Mouse (Mus musculus): ENCODE results near the gene Asb4. TPM values are rescaled to one million over a fixed set of nuclear protein-coding genes. Genes with fewer than 3 reads are reported as not detected.
A peak's percentile ranks its signal among the peaks of the same experiment; 100 is the strongest.

Gene Asb4
- polyA plus RNA-seq, 1 experiment from 2014 or later = 21.5 TPM

DNA sequence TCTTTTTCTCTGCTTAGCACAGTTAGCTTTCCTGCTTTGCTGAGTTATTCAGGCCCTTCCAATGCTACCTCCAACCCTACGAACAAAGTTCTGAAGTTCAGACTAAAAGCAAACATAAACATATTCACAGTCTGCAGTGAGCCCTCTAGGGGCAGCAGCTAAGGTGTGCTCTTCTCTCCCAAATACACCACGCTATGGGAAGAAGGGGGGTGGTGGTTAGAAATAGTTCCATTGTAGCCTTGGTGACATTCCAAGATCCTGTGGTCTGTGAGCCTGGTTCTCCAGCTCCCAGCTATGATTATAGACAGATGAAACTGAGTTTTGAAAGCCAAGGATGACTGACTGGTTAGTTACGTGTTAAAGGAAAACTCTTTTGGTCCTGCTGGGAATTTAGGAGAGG, 13.6 kb downstream of the Asb4 start:
- H3K4me1 ChIP-seq = peaks cover 7% of the 10 kb centered on the region; the same call in 1 of the 2 replicates
- no peak for ATAC-seq (ENCODE audit: low FRiP score, low read depth)
- H3K27ac ChIP-seq (replicated peaks) = no peak overlapping the region
- H3K36me3 ChIP-seq = no peaks in the 10 kb centered on the region
- no peak overlapping the region for H3K4me2 ChIP-seq (replicated peaks)
- WGBS = 69% methylated on average over 3 of the region's 3 CpGs
- H3K27me3 ChIP-seq = peaks cover 33% of the 10 kb centered on the region
- no peaks in the 10 kb centered on the region for H3K9me3 ChIP-seq
- H3K9ac ChIP-seq (replicated peaks) = no peak overlapping the region
- H3K4me3 ChIP-seq = no peak overlapping the region

DNA sequence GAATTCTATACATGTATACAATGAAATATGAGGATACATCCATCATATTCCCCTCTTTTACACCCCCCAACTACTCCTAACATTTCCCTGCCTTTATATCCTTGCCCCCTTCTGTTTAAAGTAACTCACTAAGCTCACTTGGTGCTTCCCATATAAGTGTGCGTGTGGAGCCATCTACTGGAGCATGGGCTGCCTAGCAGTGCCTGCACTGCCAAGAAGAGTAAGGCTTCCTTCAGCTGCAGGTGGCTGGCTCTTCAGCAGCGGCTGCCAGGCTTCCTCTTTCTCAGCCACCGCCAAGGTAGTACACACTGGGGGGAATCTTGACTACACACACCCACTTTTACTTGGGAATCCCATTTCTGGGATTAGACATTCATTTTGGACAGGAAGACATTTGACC, 18.2 kb downstream of the Asb4 start:
- no peak overlapping the region for H3K9ac ChIP-seq (replicated peaks)
- no peak overlapping the region for H3K4me3 ChIP-seq
- peak; percentile 78 for ATAC-seq (ENCODE audit: low FRiP score, low read depth)
- H3K4me2 ChIP-seq (replicated peaks) = no peak overlapping the region
- H3K4me1 ChIP-seq = peaks cover 30% of the 10 kb centered on the region
- 4% methylated on average over 3 of the region's 3 CpGs for WGBS
- H3K27ac ChIP-seq (replicated peaks) = no peak overlapping the region
- H3K36me3 ChIP-seq = no peaks in the 10 kb centered on the region
- H3K27me3 ChIP-seq = peaks cover 19% of the 10 kb centered on the region
- H3K9me3 ChIP-seq = no peaks in the 10 kb centered on the region

DNA sequence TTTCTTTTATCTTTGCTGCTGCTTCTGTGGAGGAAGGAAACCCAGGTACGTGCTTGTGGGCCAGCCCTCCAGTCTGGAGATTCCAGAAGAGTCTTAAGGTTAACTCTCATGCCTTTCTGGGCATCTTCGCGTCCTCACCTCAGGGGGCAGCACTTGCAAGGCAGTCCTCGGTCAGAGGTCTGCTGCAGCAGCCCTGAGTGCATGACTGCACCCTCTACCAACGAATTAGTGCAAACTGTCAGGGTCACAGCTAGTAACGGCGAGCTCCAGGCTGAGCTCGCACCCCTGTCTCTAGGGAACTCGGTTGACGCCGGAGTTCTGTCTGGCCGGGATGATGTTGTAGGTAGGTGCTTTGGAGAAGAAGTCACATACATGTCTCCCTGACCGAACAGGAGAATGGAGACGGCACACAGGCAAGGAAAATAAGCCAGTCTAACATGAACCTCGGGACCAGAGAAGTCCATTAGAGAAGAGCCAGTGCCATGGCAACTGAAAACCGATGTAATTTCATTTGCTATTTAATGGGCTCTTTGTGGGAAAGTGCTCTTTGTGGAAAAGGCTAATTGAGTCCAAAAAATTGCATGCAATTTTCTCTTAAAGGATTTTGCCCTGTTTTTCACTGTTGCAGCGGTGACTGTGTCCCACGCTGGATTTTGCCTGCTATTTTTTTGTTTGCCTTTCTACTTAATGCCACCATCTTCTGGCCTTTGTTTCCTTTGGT, 20.1 kb downstream of the Asb4 start:
- peaks cover 18% of the 10 kb centered on the region for H3K27me3 ChIP-seq
- 8% methylated on average over 18 of the region's 18 CpGs for WGBS
- peak overlapping the region; percentile 21 for H3K4me3 ChIP-seq

DNA sequence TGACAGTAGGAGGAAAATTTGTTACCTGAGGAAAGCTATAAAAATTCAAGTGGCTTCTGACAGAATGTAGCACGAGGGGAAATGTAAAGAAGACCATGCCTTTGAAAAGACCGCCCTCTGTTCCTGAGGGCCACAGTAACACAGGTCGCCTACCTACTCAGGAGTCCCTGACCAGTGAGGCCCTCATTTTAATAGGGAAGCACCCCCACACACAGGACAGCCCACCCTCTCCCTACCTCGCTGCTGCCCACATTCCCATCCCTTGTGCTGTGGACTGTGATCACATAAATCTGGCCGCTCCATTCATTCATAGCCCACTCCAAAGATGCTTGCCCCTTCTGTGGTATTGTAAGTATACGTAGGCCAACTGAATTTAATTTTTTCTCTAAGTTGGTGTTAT, 20.8 kb downstream of the Asb4 start:
- WGBS = 46% methylated on average over 6 of the region's 6 CpGs
- 0 out of 2 replicates have a peak, but pooled peaks have one; percentile 16 for ATAC-seq (ENCODE audit: low FRiP score, low read depth)
- peaks cover 49% of the 10 kb centered on the region for H3K4me1 ChIP-seq

More for the DNA sequence above, 20.1 kb downstream of the Asb4 start:
- peaks cover 43% of the 10 kb centered on the region for H3K4me1 ChIP-seq
- H3K27ac ChIP-seq (replicated peaks) = peak overlapping the region; percentile 80
- H3K4me2 ChIP-seq (replicated peaks) = peak overlapping the region; percentile 51
- H3K36me3 ChIP-seq = no peaks in the 10 kb centered on the region
- no peaks in the 10 kb centered on the region for H3K9me3 ChIP-seq
- no peak overlapping the region; the same call in 1 of the 2 replicates for H3K9ac ChIP-seq (replicated peaks)
- ATAC-seq (ENCODE audit: low FRiP score, low read depth) = peak; percentile 73

DNA sequence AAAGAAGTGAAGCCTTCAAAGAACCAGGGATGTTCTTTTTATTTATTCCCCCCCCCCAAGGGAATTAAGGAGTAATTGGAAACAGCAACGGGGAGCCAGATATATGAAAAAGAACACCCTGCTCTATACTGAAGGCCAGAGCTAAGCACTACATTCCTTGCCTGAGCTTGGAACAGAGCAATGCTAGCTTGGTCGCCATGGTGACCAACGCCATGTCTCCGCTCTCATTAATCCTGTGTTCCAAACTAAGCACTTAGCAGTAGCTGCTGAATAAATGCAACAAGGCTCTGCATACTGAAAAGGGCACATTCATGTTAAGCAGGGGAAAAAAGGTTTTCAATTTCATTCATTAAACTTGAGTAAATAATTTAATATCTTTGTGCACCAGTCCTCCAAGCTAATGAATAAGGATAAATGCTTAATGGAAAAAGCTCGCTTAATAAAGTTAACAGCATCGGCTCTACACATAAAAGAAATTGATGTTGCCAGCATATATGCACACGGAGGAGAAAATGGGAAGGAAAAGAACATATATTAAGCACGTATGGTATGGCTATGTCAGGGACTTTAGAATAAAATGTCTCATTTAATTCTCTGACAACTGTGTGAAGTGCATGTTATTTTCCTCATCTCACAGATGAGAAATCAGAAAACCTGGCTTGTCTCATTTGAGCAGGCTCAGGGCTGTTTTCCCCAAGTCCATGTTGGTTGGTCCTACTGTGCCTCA, 25.4 kb downstream of the Asb4 start:
- Histone ChIP-seq H3K4me3 (no peak overlapping the region), H3K27me3 (peaks cover 29% of the 10 kb centered on the region), H3K9ac (replicated peaks) (no peak overlapping the region), H3K27ac (replicated peaks) (peak overlapping the region; percentile 55), H3K4me1 (peaks cover 53% of the 10 kb centered on the region), H3K9me3 (no peaks in the 10 kb centered on the region), H3K4me2 (replicated peaks) (0 out of 2 replicates have a peak overlapping the region, but pooled peaks have one; percentile 11), H3K36me3 (no peaks in the 10 kb centered on the region)
- ATAC-seq (ENCODE audit: low FRiP score, low read depth) = peak; percentile 94
- 12% methylated on average over 8 of the region's 8 CpGs for WGBS

More for the DNA sequence above, 20.8 kb downstream of the Asb4 start:
- no peak overlapping the region for H3K9ac ChIP-seq (replicated peaks)
- no peaks in the 10 kb centered on the region for H3K9me3 ChIP-seq
- no peak overlapping the region for H3K4me3 ChIP-seq
- peak overlapping the region; percentile 51 for H3K4me2 ChIP-seq (replicated peaks)
- H3K27ac ChIP-seq (replicated peaks) = peak overlapping the region; percentile 80
- H3K36me3 ChIP-seq = no peaks in the 10 kb centered on the region
- H3K27me3 ChIP-seq = peaks cover 16% of the 10 kb centered on the region

DNA sequence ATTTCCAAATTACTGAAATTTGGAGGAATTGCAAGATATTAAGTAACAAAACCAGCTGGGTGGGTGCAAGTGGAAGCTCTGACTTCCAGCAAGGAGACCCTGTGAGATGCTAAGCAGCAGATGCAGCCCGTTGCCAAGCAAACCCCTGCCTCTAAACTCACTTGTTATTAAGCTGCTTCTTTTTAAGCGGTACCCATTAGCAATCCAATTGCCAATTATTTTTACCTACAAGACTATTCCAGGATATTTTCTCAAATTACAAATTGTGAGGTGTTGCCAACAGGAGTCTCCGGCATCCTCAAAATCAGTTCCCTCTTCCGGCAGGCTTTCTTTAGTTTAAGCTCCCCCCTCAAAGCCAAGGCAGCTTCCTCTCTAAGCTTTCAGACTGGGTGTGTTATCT, 26.5 kb downstream of the Asb4 start:
- Histone ChIP-seq H3K4me3 (no peak overlapping the region), H3K36me3 (no peaks in the 10 kb centered on the region), H3K9ac (replicated peaks) (no peak overlapping the region), H3K4me2 (replicated peaks) (no peak overlapping the region), H3K27me3 (peaks cover 33% of the 10 kb centered on the region), H3K4me1 (peaks cover 44% of the 10 kb centered on the region), H3K27ac (replicated peaks) (no peak overlapping the region), H3K9me3 (no peaks in the 10 kb centered on the region)
- no peak for ATAC-seq (ENCODE audit: low FRiP score, low read depth)
- WGBS = 43% methylated on average over 4 of the region's 4 CpGs

DNA sequence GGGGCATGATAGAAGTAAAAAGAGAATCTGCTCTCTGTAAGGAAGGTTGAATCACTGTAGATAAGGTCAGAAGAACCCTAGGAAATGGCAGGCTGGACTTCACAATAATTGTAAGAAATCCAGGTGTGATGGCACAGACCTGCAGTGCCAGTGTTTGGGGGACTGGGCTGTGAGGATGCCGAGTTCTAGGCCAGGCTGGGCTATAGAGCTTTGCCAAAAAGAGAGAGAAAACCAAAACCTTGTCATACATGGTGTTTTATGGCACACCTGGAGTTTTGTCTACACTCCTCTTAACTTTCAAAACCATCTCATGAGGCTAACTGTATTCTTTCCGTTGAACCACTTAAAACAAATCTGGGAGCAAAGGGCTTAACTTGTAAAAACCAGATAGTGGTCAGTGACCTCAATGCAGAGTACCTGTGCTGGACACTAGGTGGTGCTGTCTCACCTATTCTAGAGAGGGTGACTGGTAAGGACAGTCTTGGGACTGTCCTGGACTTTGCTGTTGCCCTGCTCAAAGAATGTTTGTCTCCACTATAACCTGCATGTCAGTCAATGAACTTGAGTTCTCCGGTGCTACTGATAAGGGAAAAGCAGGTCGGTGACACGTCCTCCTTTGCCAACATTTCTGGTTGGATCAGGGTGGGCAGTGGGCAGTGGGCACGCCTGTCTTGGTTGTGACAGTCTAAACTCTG, 27.7 kb downstream of the Asb4 start:
- WGBS = 47% methylated on average over 6 of the region's 6 CpGs
- Histone ChIP-seq H3K4me3 (no peak overlapping the region), H3K27ac (replicated peaks) (no peak overlapping the region), H3K4me2 (replicated peaks) (no peak overlapping the region), H3K9ac (replicated peaks) (no peak overlapping the region), H3K36me3 (no peaks in the 10 kb centered on the region), H3K27me3 (peaks cover 33% of the 10 kb centered on the region), H3K9me3 (no peaks in the 10 kb centered on the region), H3K4me1 (peaks cover 38% of the 10 kb centered on the region)
- ATAC-seq (ENCODE audit: low FRiP score, low read depth) = peak; percentile 48; the same call in 1 of the 2 replicates

DNA sequence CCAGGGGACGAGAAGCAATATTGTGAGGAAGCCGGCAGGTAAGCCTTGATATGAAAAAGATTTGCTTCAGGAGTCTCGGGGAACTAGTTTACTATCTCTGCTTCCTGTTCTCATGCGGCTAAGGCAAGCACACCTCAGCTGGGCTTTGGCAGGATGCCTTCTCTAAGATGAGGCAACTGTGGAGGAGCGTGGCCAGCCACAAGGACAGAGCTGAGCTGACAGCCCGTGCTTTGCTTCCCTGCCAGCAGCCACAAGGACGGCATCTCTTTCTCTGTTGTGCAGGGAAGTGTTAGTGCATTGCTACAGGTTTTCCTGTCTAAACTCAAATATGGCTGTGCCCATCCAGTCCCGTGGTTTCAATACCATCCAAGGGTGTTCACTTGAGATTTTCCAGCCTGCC, 30.1 kb downstream of the Asb4 start:
- Histone ChIP-seq H3K9ac (replicated peaks) (no peak overlapping the region), H3K4me1 (peaks cover 20% of the 10 kb centered on the region)
- WGBS = 64% methylated on average over 8 of the region's 8 CpGs

DNA sequence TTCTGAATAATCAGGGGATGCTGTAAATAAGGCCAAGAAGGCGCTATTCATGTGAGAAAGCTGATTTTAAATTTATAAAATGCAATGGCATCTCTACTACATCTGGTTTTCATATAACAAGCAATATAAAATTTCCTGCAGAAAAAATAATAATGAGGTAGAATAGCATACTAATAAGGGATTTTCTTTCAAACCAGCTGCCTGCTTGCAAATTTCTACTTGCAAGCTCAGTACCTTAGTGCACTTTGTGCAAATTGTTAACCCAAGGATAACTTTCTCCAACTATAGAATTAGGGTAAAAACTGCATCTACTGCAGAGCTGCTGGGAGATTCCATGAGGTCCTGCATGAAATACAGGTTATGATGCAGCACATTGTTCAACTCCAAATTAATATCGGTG, 38.3 kb downstream of the Asb4 start:
- Histone ChIP-seq H3K4me3 (no peak overlapping the region), H3K4me1 (no peaks in the 10 kb centered on the region), H3K27me3 (no peaks in the 10 kb centered on the region), H3K9me3 (no peaks in the 10 kb centered on the region), H3K9ac (replicated peaks) (no peak overlapping the region), H3K36me3 (no peaks in the 10 kb centered on the region; the same call in 1 of the 2 replicates), H3K4me2 (replicated peaks) (no peak overlapping the region), H3K27ac (replicated peaks) (no peak overlapping the region)
- ATAC-seq (ENCODE audit: low FRiP score, low read depth) = no peak
- 92% methylated on average over 2 of the region's 2 CpGs for WGBS

More for the DNA sequence above, 30.1 kb downstream of the Asb4 start:
- H3K27me3 ChIP-seq = peaks cover 20% of the 10 kb centered on the region
- no peak overlapping the region for H3K4me2 ChIP-seq (replicated peaks)
- no peak overlapping the region for H3K27ac ChIP-seq (replicated peaks)
- H3K36me3 ChIP-seq = no peaks in the 10 kb centered on the region
- no peak for ATAC-seq (ENCODE audit: low FRiP score, low read depth)
- H3K9me3 ChIP-seq = no peaks in the 10 kb centered on the region
- no peak overlapping the region for H3K4me3 ChIP-seq

DNA sequence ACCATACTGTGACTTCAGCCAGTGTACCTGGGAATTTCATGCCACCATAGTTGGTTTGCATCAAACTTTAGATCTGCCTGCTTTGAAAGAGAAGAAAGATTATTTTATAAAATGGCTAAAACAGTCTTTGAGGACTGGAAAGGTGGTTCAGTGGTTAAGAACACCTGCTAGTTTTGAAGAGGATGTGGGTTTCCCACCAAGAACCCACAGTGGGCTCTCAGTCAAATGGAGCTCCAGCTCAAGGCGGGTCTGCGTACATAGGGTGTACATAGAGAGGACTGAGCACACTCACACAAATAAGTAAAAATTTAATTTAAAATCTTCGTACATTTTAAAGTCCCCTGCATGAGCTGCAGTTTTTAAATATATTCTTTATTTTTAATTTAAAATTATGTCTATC, 39.2 kb downstream of the Asb4 start:
- WGBS = 94% methylated on average over 3 of the region's 3 CpGs
- Histone ChIP-seq H3K36me3 (no peaks in the 10 kb centered on the region; the same call in 1 of the 2 replicates), H3K9ac (replicated peaks) (no peak overlapping the region), H3K27ac (replicated peaks) (no peak overlapping the region), H3K4me2 (replicated peaks) (no peak overlapping the region), H3K4me3 (no peak overlapping the region), H3K9me3 (no peaks in the 10 kb centered on the region), H3K4me1 (no peaks in the 10 kb centered on the region), H3K27me3 (no peaks in the 10 kb centered on the region)
- no peak for ATAC-seq (ENCODE audit: low FRiP score, low read depth)

DNA sequence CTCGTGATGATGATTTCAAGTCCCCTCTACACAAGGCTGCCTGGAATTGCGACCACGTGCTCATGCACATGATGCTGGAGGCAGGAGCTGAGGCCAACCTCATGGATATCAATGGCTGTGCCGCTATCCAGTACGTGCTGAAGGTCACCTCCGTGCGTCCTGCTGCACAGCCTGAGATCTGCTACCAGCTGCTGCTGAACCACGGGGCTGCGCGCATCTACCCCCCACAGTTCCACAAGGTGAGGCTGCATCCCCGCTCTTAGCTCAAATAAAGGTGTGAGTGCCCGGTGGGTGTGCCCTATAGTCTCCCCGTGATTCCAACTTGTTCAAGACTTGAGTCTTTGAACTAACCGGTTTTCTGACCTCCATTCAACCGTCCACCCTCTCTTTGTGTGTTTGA, 40.4 kb downstream of the Asb4 start:
- Histone ChIP-seq H3K27me3 (no peaks in the 10 kb centered on the region), H3K4me3 (no peak overlapping the region), H3K9me3 (no peaks in the 10 kb centered on the region), H3K36me3 (no peaks in the 10 kb centered on the region; the same call in 1 of the 2 replicates), H3K9ac (replicated peaks) (no peak overlapping the region), H3K27ac (replicated peaks) (no peak overlapping the region), H3K4me1 (no peaks in the 10 kb centered on the region), H3K4me2 (replicated peaks) (no peak overlapping the region)
- no peak for ATAC-seq (ENCODE audit: low FRiP score, low read depth)
- WGBS = 87% methylated on average over 15 of the region's 15 CpGs

DNA sequence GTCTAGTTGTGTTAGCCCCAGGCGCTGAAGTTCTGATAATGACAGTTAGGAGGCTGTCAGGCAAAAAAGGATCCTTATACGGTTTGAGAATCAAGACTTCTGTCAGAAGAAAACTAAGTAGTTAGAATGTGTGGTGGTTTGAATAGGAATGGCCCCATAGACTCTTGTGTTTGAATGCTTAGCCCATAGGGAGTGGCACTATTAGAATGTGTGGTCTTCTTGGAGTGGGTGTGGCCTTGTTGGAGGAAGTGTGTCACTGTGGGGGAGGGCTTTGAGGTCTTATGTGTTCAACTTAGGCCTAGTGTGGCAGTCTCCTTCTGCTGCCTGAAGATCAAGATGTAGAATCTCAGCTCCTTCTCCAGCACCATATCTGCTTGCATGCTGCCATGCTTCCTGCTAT, 43.8 kb downstream of the Asb4 start:
- Histone ChIP-seq H3K4me3 (no peak overlapping the region), H3K36me3 (no peaks in the 10 kb centered on the region; the same call in 1 of the 2 replicates), H3K27ac (replicated peaks) (no peak overlapping the region), H3K9ac (replicated peaks) (no peak overlapping the region), H3K27me3 (no peaks in the 10 kb centered on the region), H3K9me3 (no peaks in the 10 kb centered on the region), H3K4me2 (replicated peaks) (no peak overlapping the region), H3K4me1 (no peaks in the 10 kb centered on the region)
- WGBS = 89% methylated on average over 2 of the region's 2 CpGs
- no peak for ATAC-seq (ENCODE audit: low FRiP score, low read depth)
